Mouse (Mus musculus): Measurements from ENCODE around the gene Sumo2.
"Not testable (repeated sequence)": the region's sequence is repeated elsewhere in the genome, so short reads cannot be mapped to it uniquely, and the experiment has no call there.

Sumo2 gene

DNA sequence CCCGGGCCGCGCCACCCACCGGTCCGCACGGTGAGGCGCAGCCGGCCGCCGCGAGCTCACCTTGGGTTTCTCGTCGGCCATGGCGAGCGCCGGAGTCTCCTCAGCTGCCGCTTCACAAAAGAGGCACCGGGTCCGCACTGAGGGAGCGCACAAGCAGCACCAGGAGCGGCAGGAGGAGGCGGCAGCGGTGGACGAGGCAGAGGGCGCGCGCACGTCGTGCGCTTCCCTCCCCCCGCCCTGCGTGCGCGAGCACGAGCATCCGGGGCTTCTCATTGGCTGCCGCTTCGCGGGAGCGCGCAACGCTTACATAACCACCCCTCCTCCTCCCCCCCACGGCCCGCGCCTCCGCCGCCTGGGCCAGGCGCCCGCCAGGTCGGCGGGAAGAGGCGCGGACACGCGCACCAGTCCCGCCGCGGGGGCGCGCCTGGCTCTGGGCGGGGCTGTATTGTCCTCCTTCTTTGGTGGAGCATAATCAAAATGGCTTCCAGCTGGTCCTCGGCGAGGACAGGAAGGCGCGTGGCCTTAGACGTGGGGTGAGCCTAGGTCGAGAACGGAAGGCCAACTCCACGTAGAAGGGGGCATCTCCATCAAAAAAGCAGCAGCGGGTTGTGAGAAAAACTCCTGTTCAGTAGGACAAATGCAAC lies at the start of gene Sumo2:
TSS of gene Sumo2 (minus strand) at position 239 of the 644 bp plus-strand sequence.
- in situ Hi-C loops (cut with MboI), result no loop called here

DNA sequence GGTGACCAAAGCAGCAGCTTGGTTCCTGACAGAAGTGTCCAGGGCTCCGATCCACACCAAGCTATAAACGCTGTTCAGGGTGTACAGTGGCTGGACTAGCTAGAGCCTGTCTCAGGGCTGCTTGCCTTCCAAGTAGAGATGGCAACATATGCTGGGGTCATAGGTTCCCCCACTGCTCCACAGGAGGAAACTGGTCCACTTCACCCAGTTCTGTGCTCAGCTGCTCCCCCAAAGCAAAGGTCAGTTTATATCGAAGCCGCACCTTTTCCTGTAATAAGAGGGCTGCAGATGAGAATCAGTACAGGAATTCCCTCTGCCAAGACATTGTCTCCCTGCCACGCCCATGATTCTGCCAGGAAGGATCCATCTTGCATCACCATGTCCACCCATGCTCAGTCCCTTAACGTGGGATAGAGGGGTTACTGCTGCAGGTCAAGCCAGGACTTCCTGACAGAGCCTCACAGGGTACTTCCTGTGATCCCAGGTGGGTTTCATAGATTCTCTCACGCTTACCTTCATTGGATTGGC lies 49.6 kb upstream of the Sumo2 start:
- in situ Hi-C loops (cut with MboI), result no loop called here

DNA sequence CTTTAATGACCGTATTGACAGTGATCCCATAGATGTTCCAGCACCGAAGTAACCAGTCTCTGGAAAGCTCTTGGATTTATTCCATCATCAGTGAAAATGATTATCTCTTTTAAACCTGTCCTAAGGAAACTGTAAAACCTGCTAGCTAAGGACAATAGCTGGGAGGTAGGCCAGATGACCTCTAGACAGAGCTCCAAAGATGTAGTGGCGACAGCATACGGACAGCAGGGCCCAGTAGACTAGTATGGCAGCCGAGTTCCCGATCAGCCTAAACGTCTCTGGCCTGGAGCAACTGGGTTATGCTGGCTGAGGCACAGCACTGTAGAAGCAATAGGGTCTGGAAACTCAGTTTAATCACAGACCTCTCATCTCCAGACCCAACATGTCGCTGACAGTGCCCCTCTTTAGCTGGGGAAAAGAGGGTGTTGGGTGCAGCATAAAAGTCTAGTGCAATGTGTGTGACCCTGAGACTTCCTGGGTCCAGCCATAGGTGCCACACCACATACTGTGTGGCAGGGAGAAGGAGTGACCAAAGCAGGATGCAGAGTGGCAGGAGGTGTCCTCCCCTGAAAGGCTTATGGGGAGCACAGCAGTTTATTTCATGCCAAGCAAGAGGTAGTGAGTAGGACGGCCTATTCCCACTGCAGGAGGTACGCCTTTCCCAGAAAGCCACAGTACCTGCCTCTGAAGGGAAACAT lies 48.4 kb upstream of the Sumo2 start:
- in situ Hi-C loops (cut with MboI), result no loop called here

DNA sequence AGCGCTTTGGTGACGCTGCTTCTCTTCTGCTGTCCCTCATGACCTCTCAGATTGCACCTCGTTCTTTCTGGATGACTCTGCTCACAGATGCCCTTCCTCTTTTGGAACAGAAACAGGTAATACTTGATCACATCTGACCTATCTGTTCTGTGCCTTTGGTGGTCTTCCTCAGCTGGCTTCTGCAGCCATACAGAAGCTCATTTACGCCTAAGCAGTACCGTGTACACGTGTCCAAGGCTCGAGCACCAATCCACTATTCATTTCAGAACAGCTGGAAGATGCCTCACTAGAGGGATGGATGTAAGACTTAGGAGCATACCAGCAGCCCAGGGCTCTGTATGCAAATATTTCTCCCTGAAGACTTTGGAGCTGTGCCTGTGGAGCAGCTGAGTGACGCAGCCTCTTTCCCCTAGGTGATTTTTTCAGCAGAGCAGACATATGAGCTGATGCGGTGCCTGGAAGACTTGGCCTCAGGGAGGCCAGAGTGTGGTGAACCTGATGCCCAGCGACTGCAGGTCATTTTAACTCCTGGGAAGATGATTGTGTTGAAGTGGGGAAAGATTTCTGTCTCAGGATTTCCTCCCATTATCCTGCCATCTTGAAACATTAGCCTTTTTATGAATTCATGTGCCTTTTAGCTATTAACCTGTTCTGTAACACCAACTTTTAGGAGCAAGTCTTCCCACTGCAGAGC lies 47.0 kb upstream of the Sumo2 start:
- in situ Hi-C loops (cut with MboI), result no loop called here

DNA sequence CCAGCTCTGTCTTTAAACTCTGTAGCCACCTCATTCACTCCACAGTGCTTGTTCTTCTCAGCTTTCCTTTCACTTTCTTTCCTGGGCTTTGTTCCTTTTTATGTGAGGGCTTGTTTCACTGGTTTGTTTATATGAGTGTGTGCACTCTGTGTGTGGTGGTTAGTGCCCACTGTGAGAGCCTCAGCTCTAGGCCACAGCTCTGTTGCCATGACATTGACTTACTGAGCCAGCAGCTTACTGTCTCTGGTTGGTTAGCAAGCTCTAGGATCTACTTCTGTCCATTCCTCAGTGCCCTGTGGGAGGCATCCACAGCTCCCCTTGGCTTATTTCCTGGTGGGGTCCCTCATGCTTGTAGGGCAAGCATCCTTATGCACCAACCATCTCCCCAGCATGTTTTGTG lies 43.0 kb upstream of the Sumo2 start:
- in situ Hi-C loops (cut with MboI), result no loop called here

DNA sequence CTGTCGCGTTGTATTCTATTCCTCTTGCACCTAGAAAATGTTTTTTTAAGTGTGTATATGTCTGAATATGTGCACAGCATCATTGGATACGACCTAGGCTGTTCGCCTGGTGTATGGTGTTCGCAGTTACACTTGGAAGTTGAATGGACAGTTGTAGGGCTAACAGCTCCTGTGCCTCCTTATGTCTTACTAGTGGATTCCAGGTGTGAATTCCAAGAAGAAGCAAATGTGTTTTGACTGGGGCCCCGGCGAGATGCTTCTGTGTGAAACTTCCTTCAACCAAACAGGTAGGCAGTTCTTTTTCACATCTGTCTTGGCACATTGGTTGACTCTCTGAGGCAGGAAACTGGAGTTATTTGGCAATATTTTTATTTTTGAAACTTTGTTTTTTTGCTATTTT lies 28.9 kb upstream of the Sumo2 start:
- in situ Hi-C loops (cut with MboI), result no loop called here

DNA sequence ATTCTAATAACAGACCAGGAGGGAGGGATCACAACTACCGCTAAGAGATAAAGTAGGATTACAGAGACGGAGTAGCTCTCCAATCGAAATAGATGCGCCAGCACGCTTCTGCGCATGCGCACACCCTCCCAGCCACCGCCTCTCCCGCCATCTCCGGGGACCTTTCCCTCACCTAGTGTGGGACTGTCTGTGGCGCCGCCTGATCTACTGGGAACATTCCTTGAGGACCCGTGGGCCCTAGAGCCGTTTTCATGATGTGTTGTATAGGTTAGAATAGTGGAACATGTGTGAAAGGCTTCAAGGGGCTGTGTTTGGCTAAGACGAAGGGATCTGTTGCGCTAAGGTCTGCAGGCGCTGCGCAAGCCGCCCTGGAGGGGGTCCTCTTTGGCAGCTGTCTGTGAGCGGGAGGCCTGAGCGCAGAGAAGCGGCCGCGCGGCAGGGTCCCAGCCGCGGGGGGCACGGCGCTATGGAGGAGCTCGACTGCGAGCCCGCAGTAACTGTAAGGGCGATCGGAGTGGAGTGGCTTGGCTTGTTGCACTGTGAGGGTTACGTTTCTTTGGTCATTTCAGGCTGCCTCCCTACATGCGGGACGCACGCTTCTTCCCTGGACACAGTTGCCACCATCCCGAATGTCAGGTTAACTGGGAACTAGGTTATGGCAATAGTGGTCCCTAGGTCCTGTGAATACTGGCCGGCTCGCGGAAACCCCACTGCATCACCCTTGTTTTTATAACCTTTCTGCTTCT lies 28.2 kb upstream of the Sumo2 start, which contains the start of gene Nup85:
TSS of gene Nup85 (plus strand) at position 371 of the 746 bp plus-strand sequence.
- in situ Hi-C loops (cut with MboI), result no loop called here

DNA sequence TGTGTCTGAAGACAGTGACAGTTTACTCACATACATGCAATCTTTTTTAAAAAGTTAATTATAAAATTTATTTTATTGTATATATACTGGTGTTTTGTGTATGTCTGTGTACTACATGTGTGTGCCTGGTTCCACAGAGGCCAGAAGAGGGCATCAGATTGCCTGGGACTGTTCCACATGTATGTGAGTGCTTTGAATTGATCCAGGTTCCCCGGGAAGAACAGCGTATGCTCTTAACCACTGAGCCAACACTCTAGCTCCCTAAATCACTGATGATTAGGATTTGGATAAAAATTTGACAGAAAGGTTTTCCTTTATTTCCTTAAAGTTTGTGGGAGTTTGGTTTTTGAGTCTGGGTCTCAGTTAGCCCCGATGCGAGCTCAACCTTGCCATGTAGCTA lies 27.3 kb upstream of the Sumo2 start:
- in situ Hi-C loops (cut with MboI), result no loop called here

DNA sequence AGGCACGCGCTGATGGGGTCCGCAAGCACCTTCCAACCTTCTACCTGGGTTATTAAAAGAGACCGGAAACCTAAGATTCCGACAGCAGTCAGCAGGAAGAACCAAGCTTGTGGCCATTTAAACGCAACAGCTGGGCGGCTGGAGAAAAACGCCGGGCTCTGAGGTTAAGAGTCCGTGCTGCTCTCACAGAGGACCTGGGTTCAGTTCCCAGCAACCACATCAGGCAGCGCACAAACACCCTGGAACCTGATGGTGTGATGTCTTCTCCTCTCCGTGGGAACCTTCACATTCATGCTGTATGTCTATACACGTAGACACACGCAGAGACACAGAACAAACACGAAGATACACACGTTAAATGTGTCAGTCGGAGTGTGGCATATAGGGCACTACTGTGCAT lies 19.6 kb upstream of the Sumo2 start:
- in situ Hi-C loops (cut with MboI), result no loop called here

DNA sequence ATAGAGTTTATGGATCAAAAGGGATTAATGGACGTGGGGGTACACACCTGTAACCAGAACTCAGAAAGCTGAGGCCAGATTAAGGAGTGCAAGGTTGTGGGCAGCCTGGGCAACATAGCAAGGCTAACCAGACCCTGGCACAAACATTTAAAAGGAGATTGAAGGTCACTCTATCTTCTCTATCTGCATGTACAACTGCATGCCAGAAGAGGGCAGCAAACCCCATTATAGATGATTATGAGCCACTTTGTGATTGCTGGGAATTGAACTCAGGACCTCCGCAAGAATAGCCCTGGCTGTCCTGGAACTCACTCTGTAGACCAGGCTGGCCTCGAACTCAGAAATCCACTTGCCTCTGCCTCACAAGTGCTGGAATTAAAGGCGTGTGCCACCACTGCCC lies 16.7 kb upstream of the Sumo2 start:
- in situ Hi-C loops (cut with MboI), result no loop called here

DNA sequence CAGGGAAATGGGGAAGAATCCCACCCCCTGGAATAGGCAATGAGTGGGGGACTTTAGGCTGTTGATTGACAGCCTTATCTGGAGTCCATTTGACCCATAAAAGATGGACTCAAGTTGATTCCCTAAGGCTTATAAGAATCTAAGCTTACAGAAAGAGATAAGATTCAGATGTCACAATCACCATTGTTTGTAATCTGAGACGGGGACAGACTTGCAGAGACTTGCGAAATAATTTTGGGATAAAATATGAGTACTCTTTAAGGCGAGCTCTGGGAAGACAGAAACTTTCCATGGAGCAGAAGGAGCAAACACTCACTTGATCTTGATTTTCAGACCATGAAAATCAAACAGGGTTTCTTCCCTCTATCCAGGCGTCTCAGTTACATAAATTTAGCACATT lies 7.5 kb upstream of the Sumo2 start:
- in situ Hi-C loops (cut with MboI), result no loop called here

DNA sequence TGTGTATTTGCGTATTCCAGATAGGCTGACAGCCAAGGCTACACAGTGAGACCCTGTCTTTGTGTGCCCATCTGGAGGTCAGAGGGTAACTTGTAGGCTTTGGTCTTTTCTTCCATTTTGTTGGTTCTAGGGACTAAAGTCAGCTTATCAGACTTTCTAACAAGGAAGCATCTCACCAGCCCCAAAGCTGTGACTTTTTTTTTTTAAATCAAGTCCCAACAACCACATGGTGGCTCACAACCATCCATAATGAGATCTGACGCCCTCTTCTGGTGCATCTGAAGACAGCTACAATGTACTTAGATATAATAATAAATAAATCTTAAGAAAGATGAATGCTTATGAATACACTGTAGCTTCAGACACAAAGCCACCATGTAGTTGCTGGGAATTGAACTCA lies 2.0 kb upstream of the Sumo2 start:
- in situ Hi-C loops (cut with MboI), result no loop called here

DNA sequence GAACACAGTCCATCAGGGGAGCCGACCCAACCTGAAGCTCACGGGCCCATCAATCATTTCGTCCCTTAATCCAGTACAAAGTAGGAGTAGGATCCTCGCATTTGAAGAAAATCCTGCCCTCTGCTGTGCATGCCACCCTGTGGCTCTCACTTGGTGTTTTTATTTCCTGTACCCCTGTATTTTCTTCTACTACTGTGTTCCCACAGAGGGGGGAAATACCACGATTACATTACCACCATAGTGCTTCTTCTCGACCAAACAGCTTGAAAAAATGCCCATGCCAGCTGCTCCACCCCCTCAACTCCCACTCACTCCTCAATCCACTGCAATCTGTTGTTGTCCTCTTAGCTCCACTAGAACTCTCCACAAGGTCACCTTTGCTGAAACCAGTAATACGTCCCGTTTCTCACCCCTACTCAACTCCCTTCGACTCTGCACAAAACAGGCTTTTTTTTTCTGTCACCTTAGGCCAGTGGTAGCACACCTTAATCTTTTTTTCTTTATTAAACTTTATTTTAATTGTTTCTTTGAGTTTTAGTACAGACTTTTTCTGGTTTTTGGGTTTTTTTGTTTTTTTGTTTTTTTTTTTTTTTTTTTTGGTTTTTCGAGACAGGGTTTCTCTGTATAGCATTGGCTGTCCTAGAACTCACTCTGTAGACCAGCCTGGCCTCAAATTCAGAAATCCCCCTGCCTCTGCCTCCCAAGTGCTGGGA lies 936 bp upstream of the Sumo2 start:
- in situ Hi-C loops (cut with MboI), result no loop called here

DNA sequence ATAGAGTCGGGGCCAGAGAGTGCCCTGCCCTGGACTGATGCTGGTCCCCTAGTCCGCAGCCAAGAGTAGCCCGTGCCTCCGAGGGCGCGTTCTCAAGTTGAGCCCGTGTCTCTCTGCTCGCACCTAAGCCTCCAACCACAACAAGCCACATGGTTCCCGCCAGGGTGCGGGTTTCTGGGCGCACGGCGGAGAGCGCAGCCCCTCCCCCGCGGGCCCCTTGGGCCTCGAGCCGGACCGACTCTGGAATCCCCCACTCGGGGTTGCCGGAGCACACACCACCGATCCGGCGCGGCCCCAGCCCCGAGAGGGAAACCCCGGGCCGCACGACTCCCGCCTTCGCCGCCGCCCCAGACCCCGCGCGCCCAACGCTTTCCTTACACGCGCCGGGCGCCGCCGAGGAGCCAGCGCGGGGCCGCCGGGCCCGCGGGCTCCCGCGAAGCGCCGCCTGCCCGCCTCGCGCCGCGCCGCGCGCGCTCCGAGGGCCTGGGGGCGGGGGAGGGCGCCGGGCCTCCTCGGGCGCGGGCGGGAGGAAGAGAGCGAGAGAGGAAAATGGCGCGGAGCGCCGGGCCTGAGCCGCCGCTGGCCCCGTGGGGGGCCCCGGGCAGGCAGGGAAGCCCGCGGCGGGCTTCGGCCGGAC lies 557 bp downstream of the Sumo2 start:
- in situ Hi-C loops (cut with MboI), result no loop called here

DNA sequence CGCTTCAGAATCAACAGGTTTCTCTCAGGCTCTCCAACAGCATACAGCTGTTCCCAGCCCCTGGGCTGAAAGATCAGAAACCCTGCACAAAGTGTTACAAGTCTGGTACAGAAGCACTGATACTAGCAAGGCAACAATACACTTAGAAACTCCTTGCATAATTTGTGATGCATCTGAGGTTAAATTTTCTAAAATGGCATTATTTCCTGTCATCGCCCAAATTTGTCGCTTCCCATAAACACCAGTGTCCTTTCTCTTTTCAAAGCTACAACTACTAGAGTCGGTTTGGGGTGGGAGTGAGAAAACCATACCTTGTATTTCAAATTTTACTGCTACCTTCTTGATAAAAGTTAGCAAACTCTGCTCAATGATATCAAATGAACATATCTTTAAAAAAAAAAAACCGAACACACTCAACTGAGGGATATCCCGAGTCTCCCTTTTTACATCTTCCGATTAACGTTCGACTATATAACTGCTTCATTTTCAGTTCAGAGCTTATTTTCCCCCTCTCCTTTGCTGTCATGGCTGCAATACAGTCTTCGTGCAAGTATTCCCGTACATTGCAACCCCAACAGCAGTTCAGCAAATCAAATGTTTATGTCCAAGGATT lies 1.2 kb downstream of the Sumo2 start:
- in situ Hi-C loops (cut with MboI), result no loop called here

DNA sequence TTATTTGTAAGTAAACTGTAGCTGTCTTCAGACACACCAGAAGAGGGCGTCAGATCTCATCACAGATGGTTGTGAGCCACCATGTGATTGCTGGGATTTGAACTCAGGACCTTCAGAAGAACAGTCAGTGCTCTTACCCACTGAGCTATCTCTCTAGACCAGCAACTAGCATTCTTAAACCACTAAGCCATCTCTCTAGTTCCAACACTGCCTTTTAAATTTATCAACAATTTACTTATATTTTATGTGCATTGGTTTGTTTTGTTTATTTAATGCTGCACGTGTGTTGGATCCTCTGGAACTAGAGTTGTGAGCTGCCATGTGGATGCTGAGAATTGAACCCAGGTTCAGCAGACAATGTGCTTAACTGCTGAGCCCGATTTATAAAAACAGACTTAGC lies 9.6 kb downstream of the Sumo2 start:
- in situ Hi-C loops (cut with MboI), result not testable (repeated sequence)

DNA sequence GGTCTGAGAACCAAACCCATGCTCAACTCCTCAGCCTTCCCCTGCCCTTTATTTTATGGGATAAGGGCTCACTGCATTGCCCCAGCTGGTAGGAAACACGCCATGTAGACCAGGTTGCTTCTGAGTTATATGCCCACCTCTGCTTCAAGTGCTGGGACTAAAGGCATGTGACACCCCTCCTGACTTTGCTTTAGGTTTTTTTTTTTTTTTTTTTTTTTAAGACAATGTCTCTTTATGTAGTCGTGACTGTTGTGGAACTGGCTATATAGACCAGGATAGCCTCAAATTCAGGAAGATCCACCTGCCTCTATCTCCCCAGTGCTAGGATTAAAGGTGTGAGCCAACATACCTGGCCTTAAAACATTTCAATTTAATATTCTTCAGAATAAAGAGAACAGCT lies 13.4 kb downstream of the Sumo2 start:
- in situ Hi-C loops (cut with MboI), result no loop called here

DNA sequence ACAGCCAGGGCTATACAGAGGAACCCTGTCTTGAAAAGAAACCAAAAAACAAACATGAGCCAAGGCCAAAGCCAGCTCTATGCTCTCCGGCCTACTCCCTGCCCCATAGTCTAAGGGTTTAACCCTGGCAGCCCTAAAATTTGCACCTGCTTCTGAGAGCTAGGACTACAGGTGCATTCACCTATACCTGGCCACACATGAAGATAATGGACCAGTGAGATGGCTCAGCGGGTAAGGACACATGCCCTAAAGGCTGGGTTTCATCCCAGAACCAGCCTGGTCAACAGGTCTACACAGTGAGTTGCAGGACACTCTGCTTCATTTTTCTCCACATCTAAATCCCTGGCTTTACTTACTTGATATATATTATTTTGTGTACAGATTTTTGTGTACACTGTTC lies 13.8 kb downstream of the Sumo2 start:
- in situ Hi-C loops (cut with MboI), result no loop called here

DNA sequence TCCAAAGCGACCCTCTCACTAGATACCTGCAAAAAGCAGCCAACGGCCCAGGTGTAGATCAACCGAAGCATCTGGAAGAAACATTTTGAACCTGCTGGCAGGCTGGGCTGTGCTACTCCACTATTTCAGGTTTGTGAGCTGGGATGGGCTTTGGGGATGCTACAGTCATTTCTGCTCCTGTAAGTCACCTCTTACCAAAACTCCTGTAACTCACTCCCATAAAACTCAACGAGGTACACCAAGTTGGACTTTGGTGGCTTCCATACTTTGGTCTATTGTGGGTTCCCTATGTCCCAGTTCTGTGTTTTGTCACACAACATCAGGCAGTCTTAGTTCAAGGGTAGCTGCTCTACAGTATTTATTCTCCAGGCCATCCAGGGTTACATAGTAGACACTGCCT lies 15.0 kb downstream of the Sumo2 start:
- in situ Hi-C loops (cut with MboI), result no loop called here

DNA sequence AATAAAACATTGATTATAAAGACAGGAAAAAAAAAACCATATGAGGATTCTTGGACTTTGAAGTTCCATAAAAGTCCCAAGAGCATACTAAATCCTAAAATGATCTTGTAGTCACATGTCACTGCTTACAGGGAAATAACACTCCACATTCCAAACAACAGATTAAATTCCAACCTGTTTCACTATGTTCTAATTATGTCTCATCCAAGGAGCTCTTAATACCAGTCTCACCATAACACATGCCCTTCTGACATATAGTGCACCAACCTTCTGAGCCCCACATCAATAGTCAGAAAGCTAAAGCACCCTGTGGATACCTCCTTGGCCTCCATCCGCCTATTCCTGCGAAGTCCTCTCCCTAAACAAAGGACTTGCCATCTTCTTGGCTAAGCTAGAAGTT lies 15.9 kb downstream of the Sumo2 start:
- in situ Hi-C loops (cut with MboI), result no loop called here

DNA sequence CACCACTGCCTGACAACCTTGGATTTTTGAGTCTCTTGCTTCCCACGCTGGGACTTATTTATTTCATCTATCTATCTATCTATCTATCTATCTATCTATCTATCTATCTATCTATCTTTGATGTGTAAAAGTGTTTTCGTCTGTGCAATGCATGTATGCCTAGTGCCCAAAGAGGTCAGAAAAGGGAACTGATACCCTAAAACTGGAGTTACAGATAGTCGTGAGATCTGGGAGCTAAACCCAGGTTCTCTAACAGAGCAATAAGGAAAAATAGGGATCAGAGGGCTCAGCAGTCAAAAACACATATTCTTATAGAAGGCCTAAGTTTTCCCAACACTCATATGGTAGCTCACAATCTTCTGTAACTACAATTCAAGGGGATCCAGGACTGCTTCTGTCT lies 16.5 kb downstream of the Sumo2 start:
- in situ Hi-C loops (cut with MboI), result no loop called here

Data from mature B cell (primary cell).